Mouse (Mus musculus): ENCODE results near the gene Lrp5. TPM values are rescaled to one million over a fixed set of nuclear protein-coding genes. Genes with fewer than 3 reads are reported as not detected.
"Not testable (repeated sequence)": the region's sequence is repeated elsewhere in the genome, so short reads cannot be mapped to it uniquely, and the experiment has no call there.

Lrp5 gene
- polyA plus RNA-seq, 1 experiment from 2014 or later, result 5.2 TPM

DNA sequence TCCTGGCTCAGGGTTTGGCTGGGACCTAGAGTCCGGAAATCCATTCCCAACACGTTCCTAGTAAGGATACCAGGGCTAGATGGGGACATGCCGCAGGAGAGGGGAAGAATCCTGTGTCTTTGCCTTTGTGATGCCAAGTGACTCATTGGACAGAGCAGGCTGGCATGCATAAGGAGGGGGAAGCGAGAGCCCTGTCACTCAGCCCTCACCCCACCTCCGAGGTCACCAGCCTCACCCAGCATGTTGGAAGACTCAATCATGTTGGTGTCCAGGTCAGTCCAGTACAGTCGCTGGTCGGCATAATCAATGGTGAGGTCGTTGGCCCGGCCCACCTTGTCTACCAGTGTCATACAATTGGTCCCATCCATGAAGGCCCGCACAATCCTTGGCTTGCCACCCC lies 72.4 kb downstream of the Lrp5 start:
- Histone ChIP-seq H3K4me3 (no peak overlapping the region), H3K9me3 (no peaks in the 10 kb centered on the region), H3K27ac (no peak overlapping the region), H3K36me3 (peaks cover 82% of the 10 kb centered on the region), H3K27me3 (ENCODE audit: insufficient read depth, poor library complexity, severe bottlenecking) (no peaks in the 10 kb centered on the region), H3K4me1 (peaks cover 11% of the 10 kb centered on the region)
- 89% methylated on average over 10 of the region's 10 CpGs for WGBS
- DNase-seq (ENCODE audit: low spot score), result no peak

GRCm38 (mm10) chr19:3612534-3613273 lies 73.7 kb downstream of the Lrp5 start:
- no peak for DNase-seq (ENCODE audit: low spot score)
- Histone ChIP-seq H3K4me3 (no peak overlapping the region), H3K9me3 (no peaks in the 10 kb centered on the region), H3K4me1 (peaks cover 11% of the 10 kb centered on the region), H3K36me3 (peaks cover 82% of the 10 kb centered on the region), H3K27me3 (ENCODE audit: insufficient read depth, poor library complexity, severe bottlenecking) (no peaks in the 10 kb centered on the region), H3K27ac (no peak overlapping the region)
- 85% methylated on average over 4 of the region's 4 CpGs for WGBS

- Histone ChIP-seq H3K27ac (no peak overlapping the region), H3K9me3 (no peaks in the 10 kb centered on the region), H3K27me3 (ENCODE audit: insufficient read depth, poor library complexity, severe bottlenecking) (no peaks in the 10 kb centered on the region), H3K4me3 (no peak overlapping the region), H3K4me1 (peaks cover 11% of the 10 kb centered on the region), H3K36me3 (peaks cover 75% of the 10 kb centered on the region)
- DNase-seq (ENCODE audit: low spot score), result no peak
- WGBS, result 79% methylated on average over 8 of the region's 8 CpGs
These were observed 74.6 kb downstream of the Lrp5 start for GRCm38 (mm10) chr19:3611730-3612129.

DNA sequence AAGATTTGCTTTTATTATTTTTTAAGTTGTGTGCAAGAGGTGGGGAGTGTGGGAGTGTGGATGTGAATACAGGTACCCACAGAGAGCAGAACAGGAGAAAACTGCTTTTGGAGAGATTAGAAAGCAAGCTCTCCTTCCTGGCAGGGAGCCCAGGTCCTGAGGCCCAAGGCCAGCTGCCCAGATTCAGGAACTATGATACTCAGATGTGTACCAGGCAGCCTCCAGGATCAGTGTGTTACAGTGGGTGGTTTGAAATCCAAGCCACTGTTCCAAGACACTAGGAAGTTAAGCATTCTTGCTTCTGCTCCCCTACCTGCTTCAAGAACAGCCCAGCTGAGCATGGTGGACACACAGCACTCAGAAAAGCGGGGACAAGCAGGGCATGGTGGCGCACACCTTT lies 75.5 kb downstream of the Lrp5 start:
- Histone ChIP-seq H3K4me3 (no peak overlapping the region), H3K36me3 (peaks cover 77% of the 10 kb centered on the region), H3K27me3 (ENCODE audit: insufficient read depth, poor library complexity, severe bottlenecking) (no peaks in the 10 kb centered on the region), H3K27ac (no peak overlapping the region), H3K4me1 (peaks cover 11% of the 10 kb centered on the region), H3K9me3 (no peaks in the 10 kb centered on the region)
- 92% methylated on average over 2 of the region's 2 CpGs for WGBS
- no peak for DNase-seq (ENCODE audit: low spot score)

- Histone ChIP-seq H3K27ac (no peak overlapping the region), H3K9me3 (no peaks in the 10 kb centered on the region), H3K27me3 (ENCODE audit: insufficient read depth, poor library complexity, severe bottlenecking) (no peaks in the 10 kb centered on the region), H3K4me3 (no peak overlapping the region), H3K4me1 (peaks cover 11% of the 10 kb centered on the region), H3K36me3 (peaks cover 77% of the 10 kb centered on the region)
- DNase-seq (ENCODE audit: low spot score), result no peak
- WGBS, result 89% methylated on average over 10 of the region's 10 CpGs
These were observed 76.5 kb downstream of the Lrp5 start for GRCm38 (mm10) chr19:3609826-3610225.

- no peaks in the 10 kb centered on the region for H3K27me3 ChIP-seq (ENCODE audit: insufficient read depth, poor library complexity, severe bottlenecking)
- 91% methylated on average over 5 of the region's 5 CpGs for WGBS
- H3K4me1 ChIP-seq, result peaks cover 10% of the 10 kb centered on the region; the same call in 1 of the 2 replicates
- no peak for DNase-seq (ENCODE audit: low spot score)
- H3K9me3 ChIP-seq, result no peaks in the 10 kb centered on the region
- peaks cover 92% of the 10 kb centered on the region for H3K36me3 ChIP-seq
- H3K4me3 ChIP-seq, result no peak overlapping the region
- H3K27ac ChIP-seq, result no peak overlapping the region
These were observed 92.0 kb downstream of the Lrp5 start for GRCm38 (mm10) chr19:3594316-3594715.

GRCm38 (mm10) chr19:3593379-3594055 lies 92.8 kb downstream of the Lrp5 start:
- WGBS, result 78% methylated on average over 7 of the region's 7 CpGs
- Histone ChIP-seq H3K4me3 (no peak overlapping the region), H3K4me1 (peaks cover 11% of the 10 kb centered on the region; the same call in 1 of the 2 replicates), H3K36me3 (peaks cover 85% of the 10 kb centered on the region), H3K9me3 (no peaks in the 10 kb centered on the region), H3K27me3 (ENCODE audit: insufficient read depth, poor library complexity, severe bottlenecking) (no peaks in the 10 kb centered on the region), H3K27ac (no peak overlapping the region)
- DNase-seq (ENCODE audit: low spot score), result no peak

GRCm38 (mm10) chr19:3589968-3590367 lies 96.4 kb downstream of the Lrp5 start:
- Histone ChIP-seq H3K9me3 (no peaks in the 10 kb centered on the region), H3K27me3 (ENCODE audit: insufficient read depth, poor library complexity, severe bottlenecking) (no peaks in the 10 kb centered on the region), H3K36me3 (peaks cover 81% of the 10 kb centered on the region), H3K27ac (peak overlapping the region; percentile 18; the same call in 1 of the 2 replicates), H3K4me1 (peaks cover 11% of the 10 kb centered on the region; the same call in 1 of the 2 replicates), H3K4me3 (no peak overlapping the region)
- no peak for DNase-seq (ENCODE audit: low spot score)
- 89% methylated on average over 4 of the region's 4 CpGs for WGBS

GRCm38 (mm10) chr19:3589547-3589946 lies 96.8 kb downstream of the Lrp5 start:
- peaks cover 11% of the 10 kb centered on the region; the same call in 1 of the 2 replicates for H3K4me1 ChIP-seq

GRCm38 (mm10) chr19:3587729-3588128 lies 98.6 kb downstream of the Lrp5 start:
- not testable (repeated sequence) for DNase-seq (ENCODE audit: low spot score); H3K4me3 ChIP-seq; H3K27me3 ChIP-seq (ENCODE audit: insufficient read depth, poor library complexity, severe bottlenecking); H3K4me1 ChIP-seq; H3K9me3 ChIP-seq; H3K27ac ChIP-seq
- 86% methylated on average over 5 of the region's 5 CpGs for WGBS
- peaks cover 78% of the 10 kb centered on the region for H3K36me3 ChIP-seq

More at GRCm38 (mm10) chr19:3589547-3589946, 96.8 kb downstream of the Lrp5 start:
- Histone ChIP-seq H3K9me3 (no peaks in the 10 kb centered on the region), H3K27me3 (ENCODE audit: insufficient read depth, poor library complexity, severe bottlenecking) (no peaks in the 10 kb centered on the region), H3K36me3 (peaks cover 81% of the 10 kb centered on the region), H3K27ac (peak overlapping the region; percentile 18), H3K4me3 (no peak overlapping the region)
- 44% methylated on average over 5 of the region's 5 CpGs for WGBS
- no peak for DNase-seq (ENCODE audit: low spot score)

DNA sequence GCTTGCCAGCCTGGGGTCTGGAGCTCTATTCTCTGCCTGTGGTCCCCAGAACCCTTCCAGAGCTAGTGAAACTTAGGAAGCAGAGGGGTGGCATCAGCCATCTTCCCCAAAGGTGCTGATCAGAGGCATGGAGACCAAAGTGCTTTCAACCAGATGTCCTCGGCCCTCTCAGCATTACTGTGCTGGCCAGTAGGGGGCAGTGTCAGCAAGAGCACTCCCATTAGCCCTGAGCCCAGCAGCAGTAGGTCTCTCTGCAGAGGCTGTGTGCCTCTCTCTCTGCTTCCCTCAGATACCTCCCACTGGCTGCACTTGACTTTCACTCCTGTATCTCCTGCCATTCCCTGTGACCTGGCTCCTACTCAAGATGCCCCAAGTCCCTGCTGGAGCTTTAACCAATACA lies 99.8 kb downstream of the Lrp5 start:
- WGBS, result 58% methylated on average over 1 of the region's 1 CpGs
- H3K27me3 ChIP-seq (ENCODE audit: insufficient read depth, poor library complexity, severe bottlenecking), result no peaks in the 10 kb centered on the region
- peaks cover 9% of the 10 kb centered on the region; the same call in 1 of the 2 replicates for H3K4me1 ChIP-seq
- no peak overlapping the region for H3K4me3 ChIP-seq
- H3K27ac ChIP-seq, result no peak overlapping the region
- H3K36me3 ChIP-seq, result peaks cover 67% of the 10 kb centered on the region
- DNase-seq (ENCODE audit: low spot score), result no peak
- no peaks in the 10 kb centered on the region for H3K9me3 ChIP-seq

GRCm38 (mm10) chr19:3586026-3586425 lies 100.3 kb downstream of the Lrp5 start:
- no peak for DNase-seq (ENCODE audit: low spot score)
- H3K27me3 ChIP-seq (ENCODE audit: insufficient read depth, poor library complexity, severe bottlenecking), result no peaks in the 10 kb centered on the region
- H3K27ac ChIP-seq, result no peak overlapping the region
- 90% methylated on average over 9 of the region's 9 CpGs for WGBS
- no peaks in the 10 kb centered on the region for H3K9me3 ChIP-seq
- H3K4me1 ChIP-seq, result peaks cover 9% of the 10 kb centered on the region; the same call in 1 of the 2 replicates
- H3K4me3 ChIP-seq, result no peak overlapping the region
- peaks cover 62% of the 10 kb centered on the region for H3K36me3 ChIP-seq

DNA sequence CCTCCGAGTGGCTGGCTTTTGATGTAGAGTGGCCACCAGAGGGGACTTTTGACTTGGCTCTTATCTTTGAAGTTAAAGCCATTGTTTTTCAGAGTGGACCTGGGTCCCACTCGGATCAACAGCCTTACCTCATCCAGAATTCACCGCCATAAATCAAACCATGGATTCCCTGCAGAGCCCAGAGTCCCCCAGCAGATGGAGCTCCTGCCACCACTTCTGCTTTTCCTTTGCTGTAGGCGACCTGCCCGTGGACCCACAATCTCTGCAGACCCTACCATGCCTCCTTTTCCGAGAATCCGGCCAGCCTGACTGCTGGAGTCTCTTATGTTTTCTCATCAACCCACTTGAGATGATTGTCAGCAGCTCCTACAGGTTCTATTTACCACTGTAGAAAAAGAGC lies 105.0 kb downstream of the Lrp5 start:
- no peaks in the 10 kb centered on the region for H3K27me3 ChIP-seq (ENCODE audit: insufficient read depth, poor library complexity, severe bottlenecking)
- WGBS, result 28% methylated on average over 7 of the region's 7 CpGs
- H3K4me1 ChIP-seq, result peaks cover 23% of the 10 kb centered on the region
- DNase-seq (ENCODE audit: low spot score), result no peak
- H3K36me3 ChIP-seq, result peaks cover 28% of the 10 kb centered on the region
- H3K4me3 ChIP-seq, result no peak overlapping the region
- no peaks in the 10 kb centered on the region for H3K9me3 ChIP-seq
- no peak overlapping the region for H3K27ac ChIP-seq

Measured in heart, embryonic 10.5 days (tissue).